Mouse (Mus musculus) kidney, embryonic 14.5 days (tissue): ENCODE data around the gene Sh2d3c. TPM values are rescaled to one million over a fixed set of nuclear protein-coding genes. Genes with fewer than 3 reads are reported as not detected.

Experiments
- ATAC-seq: fragments of 200-750 bp; cut with Nextera tagmentation; 2 replicates; pipeline ENCODE4 v1.8.0; 2017; ENCODE audit warnings: moderate number of reproducible peaks, mild to moderate bottlenecking, moderate TSS enrichment, moderate library complexity; ENCODE audit not compliant: low FRiP score, low TSS enrichment
- H3K27ac ChIP-seq: fragments of 300-500 bp; sonication (generic); 2 replicates; pipeline ENCODE4 v1.5.1; 2014; ENCODE audit warnings: low read depth, mild to moderate bottlenecking, low read length, moderate library complexity, mixed read lengths
- H3K27me3 ChIP-seq: fragments of 300-500 bp; sonication (generic); 2 replicates; pipeline ENCODE4 v1.6.1; 2014; ENCODE audit warnings: mild to moderate bottlenecking, low read length; ENCODE audit not compliant: control insufficient read depth, insufficient read depth
- H3K36me3 ChIP-seq: fragments of 300-500 bp; sonication (generic); 2 replicates; pipeline ENCODE4 v1.6.1; 2014; ENCODE audit warnings: low read length, mixed read lengths; ENCODE audit not compliant: control insufficient read depth, insufficient read depth
- H3K4me1 ChIP-seq: fragments of 300-500 bp; sonication (generic); 2 replicates; pipeline ENCODE4 v1.6.1; 2014; ENCODE audit warnings: low read length, mixed read lengths; ENCODE audit not compliant: control insufficient read depth, insufficient read depth
- H3K4me2 ChIP-seq: fragments of 300-500 bp; sonication (generic); replicated peaks from 2 replicates; pipeline ENCODE4 v1.6.1; 2014; ENCODE audit warnings: low read depth, mild to moderate bottlenecking, low read length
- H3K4me3 ChIP-seq: fragments of 300-500 bp; sonication (generic); 2 replicates; pipeline ENCODE4 v1.5.1; 2014; ENCODE audit warnings: mild to moderate bottlenecking, low read length
- H3K9ac ChIP-seq: fragments of 300-500 bp; sonication (generic); 2 replicates; pipeline ENCODE4 v1.6.1; 2014; ENCODE audit warnings: low read depth, mild to moderate bottlenecking, low read length, moderate library complexity
- H3K9me3 ChIP-seq: fragments of 300-500 bp; sonication (generic); 2 replicates; pipeline ENCODE4 v1.6.1; 2016; ENCODE audit warnings: low read length; ENCODE audit not compliant: control insufficient read depth
- WGBS: fragments of 180-500 bp; shearing (Covaris S2); extraction: QIAGEN DNeasy Blood & Tissue Kit; methylation state at CpG from one replicate; pipeline ENCODE4 v1.1.7; 2014; 5-methylcytosine and 5-hydroxymethylcytosine counted together
- microRNA counts: library from miRNA; unstranded; fragments of <30 nt; microRNA quantifications from one replicate; lab custom pipeline; 2017
- microRNA-seq: library from miRNA; unstranded; fragments of <30 nt; microRNA quantifications from one replicate; pipeline ENCODE4, GENCODE M21; 2016
- polyA plus RNA-seq: library from polyadenylated mRNA; unstranded; fragments of >200 nt; fragmentation: Nextera tagmentation; extraction: Ambion mirVana; gene quantifications from 2 replicates; pipeline ENCODE4 v1.2.1, GENCODE M21; 2014

Gene Sh2d3c
- polyA plus RNA-seq, 1 experiment from 2014 or later: 25.4 TPM

GRCm38 (mm10) chr2:32798251-32798962 lies 77.6 kb downstream of the Sh2d3c start:
- no peak overlapping the region for H3K4me2 ChIP-seq
- H3K4me3 ChIP-seq: no peak overlapping the region
- peaks cover 10% of the 10 kb centered on the region; the same call in 1 of the 2 replicates for H3K36me3 ChIP-seq
- 46% methylated on average over 10 of the region's 10 CpGs for WGBS
- H3K4me1 ChIP-seq: no peaks in the 10 kb centered on the region
- no peak overlapping the region for H3K9ac ChIP-seq
- H3K9me3 ChIP-seq: no peaks in the 10 kb centered on the region
- no peak overlapping the region for H3K27ac ChIP-seq
- H3K27me3 ChIP-seq: no peaks in the 10 kb centered on the region
- ATAC-seq: no peak

MicroRNAs within 50 kb of the gene (microRNA counts, 519-probe panel; counts per million panel counts)
- not detected for microRNA mmu-miR-2861 (lab: Ali Mortazavi, UCI)

Small RNAs within 50 kb of the gene (microRNA-seq; reads per million reads assigned to microRNA genes)
- gene Gm47291 (not detected), gene Mir2861 (not detected), gene Mir3960 (not detected), gene Mir8093 (not detected)

Other genes starting within 250 kb of the Sh2d3c start
- gene Fam102a, start 185.7 kb upstream of the Sh2d3c start, polyA plus RNA-seq: 12.2 and 16.9 TPM in 2 replicates
- gene Dpm2, start 150.2 kb upstream of the Sh2d3c start, polyA plus RNA-seq: 105 and 126 TPM in 2 replicates
- gene Pip5kl1, start 146.3 kb upstream of the Sh2d3c start, polyA plus RNA-seq: 1.8 and 2.3 TPM in 2 replicates
- gene 9430097D07Rik, start 145.4 kb upstream of the Sh2d3c start, polyA plus RNA-seq: 0.14 TPM in 1 of 2 replicates, not detected in the other
- gene St6galnac4, start 134.0 kb upstream of the Sh2d3c start, polyA plus RNA-seq: 15.6 and 20.0 TPM in 2 replicates
- gene St6galnac6, start 121.3 kb upstream of the Sh2d3c start, polyA plus RNA-seq: 7.0 and 8.7 TPM in 2 replicates
- 22.1 and 25.5 TPM in 2 replicates for gene Ak1, start 99.3 kb upstream of the Sh2d3c start, polyA plus RNA-seq
- 34.1 and 55.9 TPM in 2 replicates for gene Eng, start 74.5 kb upstream of the Sh2d3c start, polyA plus RNA-seq
- 27.1 and 33.2 TPM in 2 replicates for gene Fpgs, start 16.9 kb upstream of the Sh2d3c start, polyA plus RNA-seq
- 105 and 106 TPM in 2 replicates for gene Cdk9, start 8.0 kb upstream of the Sh2d3c start, polyA plus RNA-seq
- gene 6330409D20Rik, start 20.0 kb downstream of the Sh2d3c start, polyA plus RNA-seq: not detected in 2 replicates
- gene Tor2a, start 36.2 kb downstream of the Sh2d3c start, polyA plus RNA-seq: 75.6 and 76.8 TPM in 2 replicates
- gene Ttc16, start 54.6 kb downstream of the Sh2d3c start, polyA plus RNA-seq: 0.30 TPM in 1 of 2 replicates, not detected in the other
- gene Ptrh1, start 54.7 kb downstream of the Sh2d3c start, polyA plus RNA-seq: 3.3 and 5.8 TPM in 2 replicates
- 0.11 and 0.39 TPM in 2 replicates for gene Cfap157, start 63.4 kb downstream of the Sh2d3c start, polyA plus RNA-seq
- gene Stxbp1, start 126.2 kb downstream of the Sh2d3c start, polyA plus RNA-seq: 11.2 and 16.2 TPM in 2 replicates
- gene Fam129b, start 155.1 kb downstream of the Sh2d3c start, polyA plus RNA-seq: 18.2 and 19.9 TPM in 2 replicates
- 249 and 308 TPM in 2 replicates for gene Rpl12, start 240.5 kb downstream of the Sh2d3c start, polyA plus RNA-seq
- gene Lrsam1, start 240.6 kb downstream of the Sh2d3c start, polyA plus RNA-seq: 5.8 and 8.8 TPM in 2 replicates